In genomic region chr12:4875623-4876022, GRCm38 (mm10) we compare ENCODE assay signal across 22 mouse cellular contexts.
"Had no signal": no experiment of that assay in that cellular context is flagged by ENCODE, and none has a peak within 500 bp of the region (broad histone marks: within the 10 kb centered on the region; RNA-seq: fewer than 3 reads in every experiment).

No protein-coding gene starts in this region.

- H3K9me3 ChIP-seq: kidney, embryonic 15.5 days; limb, embryonic 12.5 days; limb, embryonic 15.5 days; midbrain, embryonic 12.5 days; midbrain, embryonic 15.5 days; neural tube, embryonic 12.5 days; neural tube, embryonic 15.5 days had no signal

- H3K4me3 ChIP-seq: kidney, embryonic 15.5 days; limb, embryonic 12.5 days; limb, embryonic 15.5 days; midbrain, embryonic 12.5 days; midbrain, embryonic 15.5 days; neural tube, embryonic 12.5 days; neural tube, embryonic 15.5 days had no signal

- H3K9ac ChIP-seq: kidney, embryonic 15.5 days; limb, embryonic 12.5 days; limb, embryonic 15.5 days; midbrain, embryonic 12.5 days; midbrain, embryonic 15.5 days; neural tube, embryonic 12.5 days; neural tube, embryonic 15.5 days had no signal

- H3K27me3 ChIP-seq: midbrain, embryonic 15.5 days; neural tube, embryonic 15.5 days had no signal

- ATAC-seq: midbrain, embryonic 15.5 days had no signal

- DNase-seq: kidney, adult 11 months; kidney, adult 8-10 months; kidney, postnatal 10 days; kidney, postnatal 36 days; left cerebral cortex, postnatal 4 days; lung, adult 2 months; lung, postnatal 14 days; lung, postnatal 4 days; right cerebral cortex, adult 18-20 months; right cerebral cortex, postnatal 14 days; right cerebral cortex, postnatal 4 days; thymus, adult 2 months; thymus, postnatal 14 days; thymus, postnatal 4 days had no signal

- H3K4me2 ChIP-seq: kidney, embryonic 15.5 days; limb, embryonic 12.5 days; limb, embryonic 15.5 days; midbrain, embryonic 12.5 days; midbrain, embryonic 15.5 days; neural tube, embryonic 12.5 days; neural tube, embryonic 15.5 days had no signal

- H3K27ac ChIP-seq: kidney, embryonic 15.5 days; limb, embryonic 12.5 days; limb, embryonic 15.5 days; midbrain, embryonic 12.5 days; midbrain, embryonic 15.5 days; neural tube, embryonic 12.5 days; neural tube, embryonic 15.5 days; stomach, postnatal 0 days had no signal

- H3K36me3 ChIP-seq: midbrain, embryonic 15.5 days had no signal
